Comparison of ENCODE assay signal across 9 mouse cellular contexts in genomic region chr10:59266097-59266496, GRCm38 (mm10). TPM values are rescaled to one million over a fixed set of nuclear protein-coding genes. Genes with fewer than 3 reads are reported as not detected.
DNase-seq lines count a peak whose midpoint lies in the region; ATAC-seq lines count a peak whose summit lies in the region.
"Had no signal": no experiment of that assay in that cellular context is flagged by ENCODE, and none has a peak within 500 bp of the region (broad histone marks: within the 10 kb centered on the region; RNA-seq: fewer than 3 reads in every experiment).

No protein-coding gene starts in this region.

- H3K4me2 ChIP-seq in heart, embryonic 13.5 days = no peak overlapping the region
- peak overlapping the region; percentile 25; the same call in 1 of the 2 replicates for H3K4me2 ChIP-seq in lung, embryonic 15.5 days

- no peak for ATAC-seq in heart, embryonic 13.5 days (ENCODE audit: extremely low read depth, insufficient number of reproducible peaks, low FRiP score, low TSS enrichment)
- peak; percentile 32; the same call in 1 of the 2 replicates for ATAC-seq in lung, embryonic 15.5 days (ENCODE audit: borderline replicate concordance, extremely low read depth, low FRiP score, low TSS enrichment)

- no peaks in the 10 kb centered on the region for H3K27me3 ChIP-seq in heart, embryonic 13.5 days (replicated peaks)
- H3K27me3 ChIP-seq in lung, embryonic 15.5 days = no peaks in the 10 kb centered on the region

- WGBS in heart, embryonic 13.5 days = 68% methylated on average over 1 of the region's 1 CpGs
- whole genome bisulfite sequencing in lung, embryonic 15.5 days = 46% methylated on average over 1 of the region's 1 CpGs

- peak; percentile 47 for DNase-seq in gastrocnemius, postnatal 14 days
- DNase-seq in gastrocnemius, postnatal 25 days = no peak
- DNase-seq in MN1 (ENCODE audit: low spot score) = peak; percentile 75
- DNase-seq in B cell, adult 2 months = no peak
- DNase-seq in spleen, postnatal 4 days (ENCODE audit: low spot score in 2 of 2) = no peak
- DNase-seq in frontal cortex, postnatal 36 days (ENCODE audit: low spot score in 2 of 2) = no peak
- DNase-seq: right cerebral cortex, postnatal 4 days had no signal

- peak overlapping the region; percentile 51 for H3K27ac ChIP-seq in heart, embryonic 13.5 days (replicated peaks)
- peak overlapping the region; percentile 80 for H3K27ac ChIP-seq in lung, embryonic 15.5 days

- no peak overlapping the region for H3K4me3 ChIP-seq in heart, embryonic 13.5 days
- H3K4me3 ChIP-seq in lung, embryonic 15.5 days = no peak overlapping the region

- H3K9me3 ChIP-seq in heart, embryonic 13.5 days = no peaks in the 10 kb centered on the region
- H3K9me3 ChIP-seq in lung, embryonic 15.5 days = no peaks in the 10 kb centered on the region

- H3K36me3 ChIP-seq in heart, embryonic 13.5 days = no peaks in the 10 kb centered on the region
- H3K36me3 ChIP-seq in lung, embryonic 15.5 days = no peaks in the 10 kb centered on the region

- no peak overlapping the region for H3K9ac ChIP-seq in heart, embryonic 13.5 days
- H3K9ac ChIP-seq in lung, embryonic 15.5 days = no peak overlapping the region

- peaks cover 19% of the 10 kb centered on the region for H3K4me1 ChIP-seq in heart, embryonic 13.5 days
- H3K4me1 ChIP-seq in lung, embryonic 15.5 days = peaks cover 33% of the 10 kb centered on the region

- intact Hi-C loops in gastrocnemius, postnatal 14 days (cut with DNase I; ENCODE audit: low total_unique reads) = no loop called here

RNA-seq across cellular contexts. Expression of gene Sowahc, which starts 44.3 kb away (rescaled TPM):
- 1 to 10 TPM; 1.4 to 2.3 TPM for total RNA-seq in gastrocnemius, postnatal 14 days (2021)
- 1 to 10 TPM in 1 of 2 experiments, under 1 TPM in 1; 0.87 to 2.0 TPM for total RNA-seq in gastrocnemius, postnatal 25 days (2021)
- polyA plus RNA-seq in heart, embryonic 13.5 days (2015; fragmentation: Nextera tagmentation; extraction: Ambion mirVana) = 2.6 and 2.7 TPM in 2 replicates
- 10.7 and 11.4 TPM in 2 replicates for polyA plus RNA-seq in lung, embryonic 15.5 days (2015; fragmentation: Nextera tagmentation; extraction: Ambion mirVana)

RNA-seq across cellular contexts. Expression of gene Sept10, which starts 44.5 kb away (rescaled TPM):
- 10 to 100 TPM; 16.6 to 17.0 TPM for total RNA-seq in gastrocnemius, postnatal 14 days (2021)
- 1 to 10 TPM; 6.7 to 8.3 TPM for total RNA-seq in gastrocnemius, postnatal 25 days (2021)
- 36.1 and 36.5 TPM in 2 replicates for polyA plus RNA-seq in heart, embryonic 13.5 days (2015; fragmentation: Nextera tagmentation; extraction: Ambion mirVana)
- 68.0 and 69.9 TPM in 2 replicates for polyA plus RNA-seq in lung, embryonic 15.5 days (2015; fragmentation: Nextera tagmentation; extraction: Ambion mirVana)

RNA-seq across cellular contexts. Expression of gene P4ha1, which starts 57.0 kb away (rescaled TPM):
- total RNA-seq in gastrocnemius, postnatal 14 days (2021) = 10 to 100 TPM; 29.9 to 34.2 TPM
- 10 to 100 TPM; 26.2 to 27.3 TPM for total RNA-seq in gastrocnemius, postnatal 25 days (2021)
- polyA plus RNA-seq in heart, embryonic 13.5 days (2015; fragmentation: Nextera tagmentation; extraction: Ambion mirVana) = 46.1 and 53.9 TPM in 2 replicates
- 71.3 and 72.0 TPM in 2 replicates for polyA plus RNA-seq in lung, embryonic 15.5 days (2015; fragmentation: Nextera tagmentation; extraction: Ambion mirVana)

Comparison
In these comparisons a context has a peak if more than half of its experiments do, and no peak if none do; other contexts are left out.
1. DNase-seq: peak in gastrocnemius, postnatal 14 days (single experiment) and MN1 (single experiment); none in gastrocnemius, postnatal 25 days (single experiment), B cell, adult 2 months (0 of 2), spleen, postnatal 4 days (0 of 2) and frontal cortex, postnatal 36 days (0 of 2).